Mouse (Mus musculus) E14TG2a.4 (cell line): ENCODE measurements at regions not wholly inside any gene's neighbourhood (a gene's known extent, or its start where the extent isn't known, plus 50 kb on each side); places are given as distances from the start of the nearest gene placed in this dataset.

ENCODE experiments used
- CTCF ChIP-seq: conservative IDR thresholded peaks from 2 replicates; pipeline ENCODE4 v1.5.1; 2014; ENCODE audit warnings: low read length
- POU5F1 ChIP-seq: IDR thresholded peaks from 2 replicates; pipeline ENCODE4 v1.6.1; 2014; ENCODE audit warnings: low read length, borderline replicate concordance

DNA sequence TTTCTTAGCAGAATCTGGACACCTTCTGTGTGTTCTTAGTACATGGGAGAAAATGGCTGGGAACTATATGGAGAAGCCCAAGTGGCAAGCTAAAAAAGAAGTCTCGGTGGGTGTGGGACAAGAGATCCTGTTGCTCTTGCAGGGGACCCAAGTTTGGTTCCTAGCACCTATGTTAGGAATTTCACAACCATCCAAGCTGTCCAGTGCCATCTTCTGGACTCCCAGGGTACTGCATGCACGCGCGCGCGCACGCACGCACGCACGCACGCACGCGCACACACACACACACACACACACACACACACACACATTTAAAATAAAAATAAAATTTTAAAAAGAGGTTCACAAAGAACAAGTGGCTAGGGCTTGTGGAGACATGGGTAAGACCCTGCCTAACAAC, 94.1 kb downstream of the Cmc2 start:
- TF ChIP-seq CTCF (peak; percentile 9), POU5F1 (no peak)
